Mouse (Mus musculus) hematopoietic stem cell, adult 5-6 weeks (primary cell): ENCODE results near the gene Sppl3. TPM values are rescaled to one million over a fixed set of nuclear protein-coding genes. Genes with fewer than 3 reads are reported as not detected.

ENCODE experiments used
- ATAC-seq, 2 experiments: fragments of 125-278 bp in 1 of 2; replicated peaks in 1 of 2; 2 replicates each; pipeline ENCODE4 v1.8.0; 2016 to 2017; ENCODE audit warnings: inconsistent platforms in 2 of 2, mild to moderate bottlenecking in 2 of 2, moderate number of reproducible peaks in 2 of 2, low read depth in 1 of 2, moderate TSS enrichment in 1 of 2; ENCODE audit not compliant: low FRiP score in 2 of 2, poor library complexity in 2 of 2, severe bottlenecking in 2 of 2, insufficient read depth in 1 of 2, low TSS enrichment in 1 of 2
- total RNA-seq: library from RNA; stranded (forward); fragments of 172-1452, 232-1000 nt; gene quantifications from 2 replicates; pipeline ENCODE4 v1.2.3, GENCODE M21; 2017

The Sppl3 gene
- total RNA-seq, 1 experiment from 2014 or later = 25.6 TPM

GRCm38 (mm10) chr5:115147388-115147787 is 136.5 kb downstream of the Sppl3 start:
- no peak for ATAC-seq

GRCm38 (mm10) chr5:115148378-115148777 is 137.4 kb downstream of the Sppl3 start:
- no peak for ATAC-seq

Other genes starting within 250 kb of the Sppl3 start
- gene Ankrd13a, start 236.5 kb upstream of the Sppl3 start, total RNA-seq = 480 and 493 TPM in 2 replicates
- 120 and 128 TPM in 2 replicates for gene Git2, start 235.6 kb upstream of the Sppl3 start, total RNA-seq
- 62.8 and 67.2 TPM in 2 replicates for gene 1500011B03Rik, start 187.7 kb upstream of the Sppl3 start, total RNA-seq
- 0.65 TPM in 1 of 2 replicates, not detected in the other for gene 4930519G04Rik, start 157.5 kb upstream of the Sppl3 start, total RNA-seq
- gene Gm9936, start 152.5 kb upstream of the Sppl3 start, total RNA-seq = not detected in 2 replicates
- gene Oasl2, start 114.2 kb upstream of the Sppl3 start, total RNA-seq = 52.4 and 61.4 TPM in 2 replicates
- 3.4 and 5.5 TPM in 2 replicates for gene Oasl1, start 87.9 kb upstream of the Sppl3 start, total RNA-seq
- gene 2210016L21Rik, start 69.0 kb upstream of the Sppl3 start, total RNA-seq = 15.2 and 15.3 TPM in 2 replicates
- not detected in 2 replicates for gene Hnf1a, start 40.0 kb upstream of the Sppl3 start, total RNA-seq
- gene Gm10401, start 87.2 kb downstream of the Sppl3 start, total RNA-seq = 0.50 TPM in 1 of 2 replicates, not detected in the other
- gene Acads, start 108.2 kb downstream of the Sppl3 start, total RNA-seq = 15.9 and 18.0 TPM in 2 replicates
- 12.8 and 14.2 TPM in 2 replicates for gene Unc119b, start 123.8 kb downstream of the Sppl3 start, total RNA-seq
- 225 and 241 TPM in 2 replicates for gene Mlec, start 147.0 kb downstream of the Sppl3 start, total RNA-seq
- not detected in 2 replicates for gene Cabp1, start 183.2 kb downstream of the Sppl3 start, total RNA-seq
- gene Pop5, start 224.7 kb downstream of the Sppl3 start, total RNA-seq = 67.4 and 94.4 TPM in 2 replicates